Mouse (Mus musculus) midbrain, embryonic 14.5 days (tissue): ENCODE measurements around the gene Fgfr2. TPM values are rescaled to one million over a fixed set of nuclear protein-coding genes. Genes with fewer than 3 reads are reported as not detected.

Experiments
- ATAC-seq: fragments of 200-750 bp; cut with Nextera tagmentation; 2 replicates; pipeline ENCODE4 v1.8.0; 2017; ENCODE audit warnings: moderate number of reproducible peaks, moderate library complexity; ENCODE audit not compliant: low FRiP score, low TSS enrichment
- DNase-seq: peaks from one replicate; pipeline ENCODE4 v3.0.0-alpha.2; 2015
- H3K27ac ChIP-seq: fragments of 300-500 bp; sonication (generic); replicated peaks from 2 replicates; pipeline ENCODE4 v1.5.1; 2014; ENCODE audit warnings: mild to moderate bottlenecking, low read depth, low read length, moderate library complexity
- H3K27me3 ChIP-seq: fragments of 300-500 bp; sonication (generic); 2 replicates; pipeline ENCODE4 v1.6.1; 2014; ENCODE audit warnings: low read length, control low read depth, mixed read lengths; ENCODE audit not compliant: control insufficient read depth, insufficient read depth
- H3K36me3 ChIP-seq: fragments of 300-500 bp; sonication (generic); 2 replicates; pipeline ENCODE4 v1.6.1; 2014; ENCODE audit warnings: low read length, control low read depth; ENCODE audit not compliant: control insufficient read depth, insufficient read depth
- H3K4me1 ChIP-seq: fragments of 300-500 bp; sonication (generic); 2 replicates; pipeline ENCODE4 v1.6.1; 2014; ENCODE audit warnings: mild to moderate bottlenecking, antibody characterized with exemption, low read length, control low read depth; ENCODE audit not compliant: control insufficient read depth, insufficient read depth
- H3K4me2 ChIP-seq: fragments of 300-500 bp; sonication (generic); 2 replicates; pipeline ENCODE4 v1.6.1; 2014; ENCODE audit warnings: mild to moderate bottlenecking, low read length, moderate library complexity
- H3K4me3 ChIP-seq: fragments of 300-500 bp; sonication (generic); replicated peaks from 2 replicates; pipeline ENCODE4 v1.5.1; 2014; ENCODE audit warnings: low read depth, low read length
- H3K9ac ChIP-seq: fragments of 300-500 bp; sonication (generic); replicated peaks from 2 replicates; pipeline ENCODE4 v1.6.1; 2014; ENCODE audit warnings: mild to moderate bottlenecking, low read length, moderate library complexity
- H3K9me3 ChIP-seq: fragments of 300-500 bp; sonication (generic); 2 replicates; pipeline ENCODE4 v1.6.1; 2016; ENCODE audit warnings: low read length, control low read depth, mixed read lengths; ENCODE audit not compliant: control insufficient read depth
- WGBS: fragments of 180-500 bp; shearing (Covaris S2); extraction: QIAGEN DNeasy Blood & Tissue Kit; methylation state at CpG from one replicate; pipeline ENCODE4 v1.1.7; 2014; 5-methylcytosine and 5-hydroxymethylcytosine counted together
- polyA plus RNA-seq: library from polyadenylated mRNA; unstranded; fragments of >200 nt; fragmentation: Nextera tagmentation; extraction: Ambion mirVana; gene quantifications from 2 replicates; pipeline ENCODE4 v1.2.1, GENCODE M21; 2014

Gene Fgfr2
- polyA plus RNA-seq, 1 experiment from 2014 or later: 28.1 TPM

GRCm38 (mm10) chr7:131167771-131168170 is 1955.4 kb downstream of the Fgfr2 start:
- WGBS: 76% methylated on average over 3 of the region's 3 CpGs
- ATAC-seq (no peak), DNase-seq (no peak)
- Histone ChIP-seq H3K27me3 (no peaks in the 10 kb centered on the region), H3K27ac (no peak overlapping the region), H3K4me1 (no peaks in the 10 kb centered on the region), H3K9ac (no peak overlapping the region), H3K4me3 (no peak overlapping the region), H3K4me2 (no peak overlapping the region), H3K36me3 (no peaks in the 10 kb centered on the region), H3K9me3 (no peaks in the 10 kb centered on the region)

GRCm38 (mm10) chr7:131162251-131162650 is 1960.9 kb downstream of the Fgfr2 start:
- Histone ChIP-seq H3K4me2 (no peak overlapping the region), H3K27ac (no peak overlapping the region), H3K4me1 (no peaks in the 10 kb centered on the region), H3K27me3 (no peaks in the 10 kb centered on the region), H3K36me3 (no peaks in the 10 kb centered on the region), H3K9ac (no peak overlapping the region), H3K4me3 (no peak overlapping the region), H3K9me3 (no peaks in the 10 kb centered on the region)
- ATAC-seq: no peak
- no peak for DNase-seq
- 76% methylated on average over 7 of the region's 7 CpGs for whole genome bisulfite sequencing

- Histone ChIP-seq H3K36me3 (no peaks in the 10 kb centered on the region), H3K27me3 (no peaks in the 10 kb centered on the region), H3K4me3 (no peak overlapping the region), H3K9ac (no peak overlapping the region), H3K27ac (no peak overlapping the region), H3K4me1 (no peaks in the 10 kb centered on the region), H3K4me2 (no peak overlapping the region), H3K9me3 (no peaks in the 10 kb centered on the region)
- ATAC-seq: no peak
- DNase-seq: no peak
- 82% methylated on average over 5 of the region's 5 CpGs for WGBS
These were observed 1970.1 kb downstream of the Fgfr2 start for GRCm38 (mm10) chr7:131153044-131153443.

GRCm38 (mm10) chr7:131150179-131150578 is 1973.0 kb downstream of the Fgfr2 start:
- 82% methylated on average over 3 of the region's 3 CpGs for WGBS
- ATAC-seq (no peak), DNase-seq (no peak)
- Histone ChIP-seq H3K27ac (no peak overlapping the region), H3K4me2 (no peak overlapping the region), H3K27me3 (no peaks in the 10 kb centered on the region), H3K9me3 (no peaks in the 10 kb centered on the region), H3K36me3 (no peaks in the 10 kb centered on the region), H3K4me1 (no peaks in the 10 kb centered on the region), H3K9ac (no peak overlapping the region), H3K4me3 (no peak overlapping the region)

GRCm38 (mm10) chr7:131146214-131146613 is 1976.9 kb downstream of the Fgfr2 start, which contains the start of gene 4933402N03Rik:
Gene 4933402N03Rik, minus strand, starts transcription at chr7:131146314.
- WGBS: 92% methylated on average over 2 of the region's 2 CpGs
- ATAC-seq: no peak

GRCm38 (mm10) chr7:131133181-131133580 is 1990.0 kb downstream of the Fgfr2 start:
- Histone ChIP-seq H3K36me3 (no peaks in the 10 kb centered on the region), H3K9ac (no peak overlapping the region), H3K4me3 (no peak overlapping the region), H3K27ac (no peak overlapping the region), H3K27me3 (no peaks in the 10 kb centered on the region), H3K4me2 (no peak overlapping the region), H3K9me3 (no peaks in the 10 kb centered on the region), H3K4me1 (no peaks in the 10 kb centered on the region)
- no peak for ATAC-seq
- peak; percentile 10 for DNase-seq
- WGBS: 74% methylated on average over 3 of the region's 3 CpGs

More at GRCm38 (mm10) chr7:131146214-131146613, 1976.9 kb downstream of the Fgfr2 start, which contains the start of gene 4933402N03Rik:
- no peak within 1 kb of the TSS for H3K9ac ChIP-seq
- H3K4me1 ChIP-seq: no peaks in the 10 kb centered on the region
- H3K9me3 ChIP-seq: no peaks in the 10 kb centered on the region
- H3K36me3 ChIP-seq: no peaks in the 10 kb centered on the region
- no peak within 1 kb of the TSS for H3K4me2 ChIP-seq
- no peak within 1 kb of the TSS for H3K27ac ChIP-seq
- H3K4me3 ChIP-seq: no peak within 1 kb of the TSS
- no peak for DNase-seq
- H3K27me3 ChIP-seq: no peaks in the 10 kb centered on the region

- no peak overlapping the region for H3K9ac ChIP-seq
- H3K9me3 ChIP-seq: no peaks in the 10 kb centered on the region
- no peak overlapping the region for H3K27ac ChIP-seq
- ATAC-seq (no peak), DNase-seq (no peak)
- no peaks in the 10 kb centered on the region for H3K27me3 ChIP-seq
- 78% methylated on average over 12 of the region's 12 CpGs for WGBS
- H3K4me2 ChIP-seq: no peak overlapping the region
- H3K4me1 ChIP-seq: no peaks in the 10 kb centered on the region
- no peaks in the 10 kb centered on the region for H3K36me3 ChIP-seq
- H3K4me3 ChIP-seq: no peak overlapping the region
These were observed 1993.1 kb downstream of the Fgfr2 start for GRCm38 (mm10) chr7:131130021-131130420.

GRCm38 (mm10) chr7:131122210-131122807 is 2000.8 kb downstream of the Fgfr2 start:
- no peak overlapping the region for H3K4me2 ChIP-seq
- H3K27ac ChIP-seq: no peak overlapping the region
- no peak overlapping the region for H3K4me3 ChIP-seq
- no peaks in the 10 kb centered on the region for H3K4me1 ChIP-seq
- no peaks in the 10 kb centered on the region for H3K27me3 ChIP-seq
- H3K9ac ChIP-seq: no peak overlapping the region
- H3K36me3 ChIP-seq: no peaks in the 10 kb centered on the region
- 89% methylated on average over 2 of the region's 2 CpGs for WGBS
- no peak for ATAC-seq
- DNase-seq: no peak
- H3K9me3 ChIP-seq: no peaks in the 10 kb centered on the region

GRCm38 (mm10) chr7:131114434-131114833 is 2008.7 kb downstream of the Fgfr2 start:
- ATAC-seq: no peak
- H3K4me2 ChIP-seq: no peak overlapping the region
- 88% methylated on average over 2 of the region's 2 CpGs for WGBS

More at GRCm38 (mm10) chr7:131114434-131114833, 2008.7 kb downstream of the Fgfr2 start:
- no peaks in the 10 kb centered on the region for H3K36me3 ChIP-seq
- H3K4me3 ChIP-seq: no peak overlapping the region
- H3K9ac ChIP-seq: no peak overlapping the region
- no peaks in the 10 kb centered on the region for H3K9me3 ChIP-seq
- no peaks in the 10 kb centered on the region for H3K4me1 ChIP-seq
- H3K27me3 ChIP-seq: no peaks in the 10 kb centered on the region
- DNase-seq: no peak
- no peak overlapping the region for H3K27ac ChIP-seq
